Mouse (Mus musculus) megakaryocyte-erythroid progenitor cell, adult 5-6 weeks (primary cell): ENCODE results near the gene Ggcx. TPM values are rescaled to one million over a fixed set of nuclear protein-coding genes. Genes with fewer than 3 reads are reported as not detected.

Experiments used
- total RNA-seq, 2 experiments: library from RNA; stranded (forward) in 1 of 2; stranded (reverse) in 1 of 2; fragments of 200-1000, 215-1000 nt in 1 of 2; fragments of >200 nt in 1 of 2; fragmentation: Nextera tagmentation in 1 of 2; gene quantifications; 2 replicates each; pipeline ENCODE4 v1.2.3; 2014 to 2017

The Ggcx gene
- total RNA-seq, 2 experiments from 2014 or later = 11.2 to 11.3 TPM

Other genes starting within 250 kb of the Ggcx start
- gene Atoh8, start 178.7 kb upstream of the Ggcx start, total RNA-seq (2014; fragmentation: Nextera tagmentation) = not detected in 2 replicates
- gene Atoh8, start 178.7 kb upstream of the Ggcx start, total RNA-seq (2017) = 0.91 TPM in 1 of 2 replicates, not detected in the other
- gene Sftpb, start 109.7 kb upstream of the Ggcx start, total RNA-seq (2014; fragmentation: Nextera tagmentation) = not detected in 2 replicates
- gene Sftpb, start 109.7 kb upstream of the Ggcx start, total RNA-seq (2017) = not detected in 2 replicates
- 66.8 and 72.5 TPM in 2 replicates for gene Usp39, start 69.1 kb upstream of the Ggcx start, total RNA-seq (2014; fragmentation: Nextera tagmentation)
- 121 and 147 TPM in 2 replicates for gene Usp39, start 69.1 kb upstream of the Ggcx start, total RNA-seq (2017)
- gene 0610030E20Rik, start 67.0 kb upstream of the Ggcx start, total RNA-seq (2014; fragmentation: Nextera tagmentation) = 28.5 and 31.0 TPM in 2 replicates
- 15.2 and 16.6 TPM in 2 replicates for gene 0610030E20Rik, start 67.0 kb upstream of the Ggcx start, total RNA-seq (2017)
- 0.92 and 5.0 TPM in 2 replicates for gene Tmem150a, start 58.9 kb upstream of the Ggcx start, total RNA-seq (2014; fragmentation: Nextera tagmentation)
- gene Tmem150a, start 58.9 kb upstream of the Ggcx start, total RNA-seq (2017) = not detected in 2 replicates
- gene Rnf181, start 47.4 kb upstream of the Ggcx start, total RNA-seq (2014; fragmentation: Nextera tagmentation) = 82.6 and 91.5 TPM in 2 replicates
- gene Rnf181, start 47.4 kb upstream of the Ggcx start, total RNA-seq (2017) = 34.8 and 55.5 TPM in 2 replicates
- 420 and 424 TPM in 2 replicates for gene Vamp5, start 33.8 kb upstream of the Ggcx start, total RNA-seq (2014; fragmentation: Nextera tagmentation)
- 125 and 132 TPM in 2 replicates for gene Vamp5, start 33.8 kb upstream of the Ggcx start, total RNA-seq (2017)
- gene Vamp8, start 23.6 kb upstream of the Ggcx start, total RNA-seq (2014; fragmentation: Nextera tagmentation) = 225 and 320 TPM in 2 replicates
- gene Vamp8, start 23.6 kb upstream of the Ggcx start, total RNA-seq (2017) = 240 and 305 TPM in 2 replicates
- gene Mat2a, start 25.2 kb downstream of the Ggcx start, total RNA-seq (2014; fragmentation: Nextera tagmentation) = 555 and 732 TPM in 2 replicates
- 235 and 332 TPM in 2 replicates for gene Mat2a, start 25.2 kb downstream of the Ggcx start, total RNA-seq (2017)
- gene Sh2d6, start 107.4 kb downstream of the Ggcx start, total RNA-seq (2014; fragmentation: Nextera tagmentation) = not detected in 2 replicates
- not detected in 2 replicates for gene Sh2d6, start 107.4 kb downstream of the Ggcx start, total RNA-seq (2017)
- gene Capg, start 130.1 kb downstream of the Ggcx start, total RNA-seq (2014; fragmentation: Nextera tagmentation) = 23.7 and 36.7 TPM in 2 replicates
- gene Capg, start 130.1 kb downstream of the Ggcx start, total RNA-seq (2017) = 37.9 and 39.3 TPM in 2 replicates
- 16.2 and 17.0 TPM in 2 replicates for gene Elmod3, start 184.1 kb downstream of the Ggcx start, total RNA-seq (2014; fragmentation: Nextera tagmentation)
- gene Elmod3, start 184.1 kb downstream of the Ggcx start, total RNA-seq (2017) = 6.6 and 8.1 TPM in 2 replicates
- gene Retsat, start 184.2 kb downstream of the Ggcx start, total RNA-seq (2014; fragmentation: Nextera tagmentation) = 20.0 and 24.3 TPM in 2 replicates
- gene Retsat, start 184.2 kb downstream of the Ggcx start, total RNA-seq (2017) = 11.2 and 15.6 TPM in 2 replicates
- 22.6 and 29.3 TPM in 2 replicates for gene Tgoln1, start 202.7 kb downstream of the Ggcx start, total RNA-seq (2014; fragmentation: Nextera tagmentation)
- 51.4 and 64.7 TPM in 2 replicates for gene Tgoln1, start 202.7 kb downstream of the Ggcx start, total RNA-seq (2017)